Mouse (Mus musculus) cerebellum, adult 2 months (tissue): ENCODE measurements around the gene Socs1.

ENCODE experiments used
- CTCF ChIP-seq: fragments of 200-500 bp; IDR thresholded peaks from 2 replicates; pipeline ENCODE4 v1.5.1; 2011; ENCODE audit warnings: low read depth, mild to moderate bottlenecking, control low read depth, low read length, moderate library complexity, borderline replicate concordance; ENCODE audit not compliant: insufficient read depth
- POLR2A ChIP-seq: fragments of 200-500 bp; IDR thresholded peaks from 2 replicates; pipeline ENCODE4 v1.6.1; 2011; ENCODE audit warnings: low read length, control low read depth, borderline replicate concordance; ENCODE audit not compliant: insufficient read depth

GRCm38 (mm10) chr16:10818579-10819135 lies 33.3 kb upstream of the Socs1 start:
- TF ChIP-seq CTCF (no peak), POLR2A (no peak)
